Mouse (Mus musculus): ENCODE results near the gene Abca17.

Gene Abca17

DNA sequence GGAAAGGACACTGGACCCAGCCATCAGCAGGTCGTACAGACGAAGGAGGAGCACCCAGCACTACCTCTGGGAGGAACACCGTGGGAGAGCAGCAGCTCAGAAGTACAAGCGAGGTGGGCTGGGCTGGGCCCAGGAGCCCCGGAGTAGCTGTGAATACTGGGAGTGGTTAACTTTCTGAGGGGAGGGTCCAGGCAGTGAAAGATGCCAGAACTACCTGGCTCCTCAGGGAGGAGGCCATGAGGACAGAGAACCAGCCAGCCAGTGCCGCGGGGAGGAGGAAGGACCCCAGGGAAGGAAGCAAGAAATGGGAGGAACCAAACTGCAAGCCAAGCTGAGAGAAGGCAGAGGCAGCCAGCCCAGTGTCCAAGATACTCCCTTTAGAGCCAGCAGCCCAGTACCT is 122.9 kb downstream of the Abca17 start:
- DNase-seq = no peak

DNA sequence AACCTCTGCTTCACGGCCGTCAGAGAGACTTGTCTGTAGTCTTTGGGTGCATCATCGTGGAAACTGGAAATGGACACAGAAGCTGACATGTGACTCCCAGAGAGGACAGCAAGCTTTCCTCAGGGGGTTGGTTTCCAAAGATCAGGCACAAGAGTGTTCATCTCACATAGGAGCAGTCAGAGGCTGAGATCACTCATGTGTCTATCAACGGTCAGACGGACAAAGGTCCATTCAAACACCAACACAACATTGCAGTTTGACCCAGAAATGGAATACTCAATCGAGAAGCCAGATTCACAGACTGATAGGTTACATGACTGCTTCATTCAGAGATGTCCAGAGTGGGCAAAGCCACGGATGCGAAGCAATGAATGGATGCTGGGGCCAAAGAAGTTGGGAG is 124.1 kb downstream of the Abca17 start:
- no peak for DNase-seq

DNA sequence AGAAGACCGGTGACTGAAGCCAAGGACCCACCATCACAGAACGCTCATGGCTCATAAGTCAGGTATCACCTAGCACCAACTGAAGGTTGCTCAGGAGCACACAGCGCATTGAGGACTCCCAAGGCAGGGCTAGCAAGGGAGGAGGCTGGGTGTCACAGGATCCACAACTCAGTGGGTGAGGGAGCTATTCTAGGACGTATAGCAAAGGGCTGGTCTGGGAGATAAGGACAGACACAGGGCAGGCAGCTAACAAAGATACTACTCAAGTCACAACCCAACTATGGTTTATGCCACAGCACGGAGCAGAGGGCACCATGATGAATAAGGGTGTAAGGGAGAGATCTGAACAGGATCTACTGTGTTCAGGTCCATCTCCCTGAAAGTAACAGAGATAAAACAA is 125.0 kb downstream of the Abca17 start:
- DNase-seq = no peak

DNA sequence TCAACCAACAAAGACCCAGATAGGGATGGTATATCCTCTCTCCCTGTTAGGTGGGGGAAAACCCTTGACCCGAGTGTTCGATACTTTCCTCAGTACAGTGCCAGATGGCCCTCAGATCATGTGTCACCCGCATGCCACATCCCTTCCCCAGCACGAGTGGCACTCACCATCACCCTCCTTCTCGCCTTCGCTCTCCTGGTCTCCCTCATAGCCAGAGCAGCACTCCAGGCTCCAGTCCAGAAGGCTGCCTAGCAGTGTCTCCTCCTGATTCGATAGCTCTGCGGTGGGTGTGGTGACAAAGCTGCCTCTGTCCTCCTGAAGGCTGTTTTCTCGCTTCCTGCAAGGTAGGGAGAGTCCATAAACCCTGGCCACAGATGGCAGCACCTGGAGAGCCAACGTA is 126.1 kb downstream of the Abca17 start:
- DNase-seq = no peak

DNA sequence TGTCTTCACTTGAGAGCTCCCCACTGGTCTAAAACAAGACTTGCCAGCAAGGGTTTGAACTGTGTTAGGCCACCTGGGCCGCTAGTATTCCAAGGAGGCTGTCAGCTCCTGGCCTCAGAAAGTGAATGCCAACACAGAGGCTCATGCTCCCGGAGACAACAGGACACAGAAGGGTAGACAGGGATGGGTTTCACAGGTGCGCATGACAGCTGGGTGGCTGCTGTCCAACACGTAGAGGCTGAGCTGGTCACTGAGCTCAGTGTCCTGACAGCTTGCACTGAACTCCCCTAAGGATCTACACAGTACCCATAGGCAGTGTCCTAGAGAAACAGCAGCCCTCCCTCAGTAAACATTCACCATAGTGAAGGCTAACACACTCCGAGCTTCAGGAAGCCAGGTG is 127.4 kb downstream of the Abca17 start:
- no peak for DNase-seq

DNA sequence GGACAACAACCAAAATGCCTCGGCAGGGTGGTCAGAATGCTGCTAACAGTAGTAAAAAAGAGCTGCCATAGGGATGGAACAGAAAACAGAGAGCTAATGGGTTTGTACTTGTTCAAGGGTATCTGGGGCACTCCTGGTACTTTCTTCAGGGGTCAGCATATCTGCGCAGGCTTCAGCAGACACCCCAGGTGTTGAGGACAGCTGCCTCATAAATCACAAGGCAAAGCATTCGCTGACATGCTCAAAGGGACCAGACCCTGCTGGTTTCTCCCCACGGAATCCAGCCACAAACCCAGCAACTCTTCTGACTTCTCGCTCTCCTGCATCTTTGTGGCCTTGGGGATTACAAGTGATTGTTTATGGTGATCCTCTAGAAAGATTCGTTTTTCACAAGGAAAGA is 128.2 kb downstream of the Abca17 start:
- DNase-seq = no peak

DNA sequence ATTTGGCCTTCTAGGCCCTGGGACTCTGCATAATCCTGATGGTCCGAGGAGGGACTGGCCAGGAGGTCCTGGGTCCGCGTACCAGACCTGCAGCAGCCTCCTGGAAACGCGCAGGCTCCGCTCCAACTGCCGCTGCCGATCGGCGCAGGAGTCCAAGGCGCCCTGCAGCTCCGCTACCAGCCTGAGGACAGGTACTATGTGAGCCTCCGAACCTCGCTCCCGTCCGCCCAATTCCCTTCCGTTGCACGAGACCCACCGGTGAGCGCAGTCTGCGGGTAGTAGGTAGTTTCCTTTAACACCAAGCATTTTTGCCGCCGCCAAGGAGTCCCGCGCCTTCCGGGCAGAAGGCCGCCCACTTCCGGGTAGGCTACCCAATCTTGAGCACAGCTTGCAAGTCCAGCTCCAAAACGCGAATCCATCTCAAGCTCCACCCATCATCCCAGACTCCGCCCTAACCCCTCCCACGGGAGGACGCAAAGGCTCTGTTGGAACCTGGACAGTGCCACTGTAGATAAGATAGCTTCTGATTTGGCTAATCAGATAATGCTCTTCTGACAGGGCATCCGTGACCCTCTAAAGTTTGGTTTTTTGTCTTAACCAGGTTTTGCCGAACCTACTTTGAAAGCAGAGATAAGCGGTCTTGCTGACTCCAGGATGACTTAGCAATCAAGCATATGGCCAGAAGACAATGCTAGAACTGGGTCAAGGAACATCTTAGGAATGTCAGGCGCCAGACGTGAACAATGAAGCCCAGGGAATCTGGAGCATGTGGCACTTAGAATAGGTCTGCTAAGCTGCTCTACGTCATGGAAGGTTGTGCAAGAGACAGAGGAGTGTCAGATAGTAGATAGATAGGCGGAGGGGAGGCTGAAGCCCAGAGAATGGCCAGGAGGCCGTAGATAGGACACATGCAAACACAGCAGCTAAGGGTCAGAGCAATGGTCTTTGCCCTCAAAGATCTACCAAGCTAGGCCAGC is 130.1 kb downstream of the Abca17 start, which contains the start of gene Tedc2:
TSS of gene Tedc2 (minus strand) at position 417 of the 977 bp plus-strand sequence.
- peak; percentile 91 for DNase-seq

DNA sequence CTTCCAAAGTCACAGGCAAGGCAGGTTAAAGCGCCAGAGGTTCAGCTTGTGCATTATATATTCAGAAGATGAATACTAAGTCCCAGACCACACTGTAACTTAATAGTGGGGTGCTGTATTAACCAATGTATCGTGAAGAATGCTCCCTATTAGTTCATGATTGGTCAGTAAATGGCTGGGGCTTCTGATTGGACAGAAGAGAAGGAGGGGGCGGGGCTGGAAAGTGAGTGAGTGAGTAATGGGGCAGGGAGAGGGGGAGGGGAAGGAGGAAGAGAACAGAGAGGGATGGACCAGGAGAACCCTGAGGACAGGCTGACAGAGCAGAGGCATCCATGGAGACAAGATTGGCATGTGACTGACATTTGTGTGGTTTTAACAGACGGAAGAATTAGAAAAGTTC is 134.0 kb downstream of the Abca17 start:
- no peak for DNase-seq

All from right cerebral cortex, postnatal 25 days (tissue).